Mouse (Mus musculus) liver, postnatal 0 days (tissue): Measurements from ENCODE around the gene Caln1. TPM values are rescaled to one million over a fixed set of nuclear protein-coding genes. Genes with fewer than 3 reads are reported as not detected.

Experiments used
- ATAC-seq: fragments of 200-750 bp; cut with Nextera tagmentation; 2 replicates; pipeline ENCODE4 v1.8.0; 2017; ENCODE audit warnings: mild to moderate bottlenecking, moderate library complexity
- DNase-seq: peaks from one replicate; pipeline ENCODE4 v3.0.0-alpha.2; 2016
- H3K27ac ChIP-seq: fragments of 300-500 bp; sonication (generic); 2 replicates; pipeline ENCODE4 v1.5.1; 2014; ENCODE audit warnings: antibody characterized with exemption, moderate library complexity, mild to moderate bottlenecking, low read depth
- H3K27me3 ChIP-seq: fragments of 300-500 bp; sonication (generic); 2 replicates; pipeline ENCODE4 v1.6.1; 2014; ENCODE audit warnings: low read length, control low read depth, mixed read lengths; ENCODE audit not compliant: insufficient read depth
- H3K36me3 ChIP-seq: fragments of 300-500 bp; sonication (generic); replicated peaks from 2 replicates; pipeline ENCODE4 v1.6.1; 2014; ENCODE audit warnings: mild to moderate bottlenecking, control low read depth, low read length, moderate library complexity, mixed read lengths; ENCODE audit not compliant: insufficient read depth
- H3K4me1 ChIP-seq: fragments of 300-500 bp; sonication (generic); 2 replicates; pipeline ENCODE4 v1.6.1; 2014; ENCODE audit warnings: antibody characterized with exemption, mild to moderate bottlenecking, control low read depth; ENCODE audit not compliant: insufficient read depth
- H3K4me2 ChIP-seq: fragments of 300-500 bp; sonication (generic); 2 replicates; pipeline ENCODE4 v1.6.1; 2014; ENCODE audit warnings: low read depth, mild to moderate bottlenecking, low read length, moderate library complexity, mixed read lengths
- H3K4me3 ChIP-seq: fragments of 300-500 bp; sonication (generic); 2 replicates; pipeline ENCODE4 v1.5.1; 2014; ENCODE audit warnings: low read depth, low read length
- H3K9ac ChIP-seq: fragments of 300-500 bp; sonication (generic); replicated peaks from 2 replicates; pipeline ENCODE4 v1.6.1; 2014; ENCODE audit warnings: mild to moderate bottlenecking, moderate library complexity
- H3K9me3 ChIP-seq: fragments of 300-500 bp; sonication (generic); 2 replicates; pipeline ENCODE4 v1.6.1; 2016; ENCODE audit warnings: mild to moderate bottlenecking, control low read depth, low read length, mixed read lengths
- CTCF ChIP-seq: sonication (generic); IDR thresholded peaks from 2 replicates; pipeline ENCODE4 v1.5.1; 2016; ENCODE audit warnings: antibody characterized with exemption, low read depth
- EP300 ChIP-seq: IDR thresholded peaks from 2 replicates; pipeline ENCODE4 v1.6.1; 2016; ENCODE audit warnings: antibody characterized with exemption, low read depth, mild to moderate bottlenecking
- WGBS: fragments of 180-500 bp; shearing (Covaris S2); extraction: QIAGEN DNeasy Blood & Tissue Kit; methylation state at CpG from one replicate; pipeline ENCODE4 v1.1.7; 2014; ENCODE audit not compliant: insufficient replicate concordance; 5-methylcytosine and 5-hydroxymethylcytosine counted together
- polyA plus RNA-seq: library from polyadenylated mRNA; unstranded; fragments of >200 nt; fragmentation: Nextera tagmentation; extraction: Ambion mirVana; gene quantifications from 2 replicates; pipeline ENCODE4 v1.2.1, GENCODE M21; 2015

The Caln1 gene
- polyA plus RNA-seq, 1 experiment from 2014 or later = 3.0 TPM

GRCm38 (mm10) chr5:130812556-130812955, 443.3 kb downstream of the Caln1 start:
- Histone ChIP-seq H3K9ac (no peak overlapping the region), H3K4me3 (no peak overlapping the region), H3K27me3 (no peaks in the 10 kb centered on the region), H3K9me3 (no peaks in the 10 kb centered on the region), H3K4me1 (no peaks in the 10 kb centered on the region), H3K4me2 (no peak overlapping the region), H3K36me3 (no peaks in the 10 kb centered on the region), H3K27ac (no peak overlapping the region)
- whole genome bisulfite sequencing = 80% methylated on average over 8 of the region's 8 CpGs
- TF ChIP-seq EP300 (no peak), CTCF (no peak)
- no peak for ATAC-seq
- no peak for DNase-seq

GRCm38 (mm10) chr5:130813089-130813488, 443.8 kb downstream of the Caln1 start:
- Histone ChIP-seq H3K9ac (no peak overlapping the region), H3K4me2 (no peak overlapping the region), H3K36me3 (no peaks in the 10 kb centered on the region), H3K27ac (no peak overlapping the region), H3K27me3 (no peaks in the 10 kb centered on the region), H3K9me3 (no peaks in the 10 kb centered on the region), H3K4me3 (no peak overlapping the region), H3K4me1 (no peaks in the 10 kb centered on the region)
- DNase-seq (no peak), ATAC-seq (no peak)
- TF ChIP-seq CTCF (0 out of 2 replicates have a peak, but pooled peaks have one; percentile 14), EP300 (no peak)
- WGBS = 80% methylated on average over 9 of the region's 9 CpGs

- H3K27me3 ChIP-seq = no peaks in the 10 kb centered on the region
- H3K36me3 ChIP-seq = no peaks in the 10 kb centered on the region
- H3K9me3 ChIP-seq = no peaks in the 10 kb centered on the region
- H3K4me2 ChIP-seq = no peak overlapping the region
- no peak overlapping the region for H3K27ac ChIP-seq
- H3K4me3 ChIP-seq = no peak overlapping the region
- no peak overlapping the region for H3K9ac ChIP-seq
- ATAC-seq = no peak
- H3K4me1 ChIP-seq = no peaks in the 10 kb centered on the region
- DNase-seq = no peak
- TF ChIP-seq EP300 (no peak), CTCF (no peak)
- 75% methylated on average over 5 of the region's 5 CpGs for WGBS
Observed at GRCm38 (mm10) chr5:130815352-130815751, 446.1 kb downstream of the Caln1 start.

- TF ChIP-seq EP300 (no peak), CTCF (no peak)
- Histone ChIP-seq H3K4me1 (no peaks in the 10 kb centered on the region), H3K4me3 (no peak overlapping the region), H3K9me3 (no peaks in the 10 kb centered on the region), H3K9ac (no peak overlapping the region), H3K27me3 (no peaks in the 10 kb centered on the region), H3K36me3 (no peaks in the 10 kb centered on the region), H3K4me2 (no peak overlapping the region), H3K27ac (no peak overlapping the region)
- 66% methylated on average over 4 of the region's 4 CpGs for WGBS
- DNase-seq (no peak), ATAC-seq (no peak)
Observed at GRCm38 (mm10) chr5:130820021-130820648, 450.9 kb downstream of the Caln1 start.

- WGBS = 82% methylated on average over 5 of the region's 5 CpGs
- TF ChIP-seq EP300 (no peak), CTCF (no peak)
- Histone ChIP-seq H3K9me3 (no peaks in the 10 kb centered on the region), H3K4me3 (no peak overlapping the region), H3K4me1 (no peaks in the 10 kb centered on the region), H3K36me3 (no peaks in the 10 kb centered on the region), H3K27me3 (no peaks in the 10 kb centered on the region), H3K9ac (no peak overlapping the region), H3K27ac (no peak overlapping the region), H3K4me2 (no peak overlapping the region)
- no peak for ATAC-seq
- DNase-seq = no peak
Observed at GRCm38 (mm10) chr5:130820661-130821060, 451.4 kb downstream of the Caln1 start.

- no peak overlapping the region for H3K27ac ChIP-seq
- H3K4me1 ChIP-seq = no peaks in the 10 kb centered on the region
- no peak overlapping the region for H3K9ac ChIP-seq
- ATAC-seq (no peak), DNase-seq (no peak)
- H3K4me2 ChIP-seq = no peak overlapping the region
- no peak for TF ChIP-seq CTCF
- no peak for TF ChIP-seq EP300
- H3K27me3 ChIP-seq = no peaks in the 10 kb centered on the region
- WGBS = 67% methylated on average over 2 of the region's 2 CpGs
- H3K36me3 ChIP-seq = no peaks in the 10 kb centered on the region
- no peaks in the 10 kb centered on the region for H3K9me3 ChIP-seq
- H3K4me3 ChIP-seq = no peak overlapping the region
Observed at GRCm38 (mm10) chr5:130825797-130826196, 456.5 kb downstream of the Caln1 start.
